Mouse (Mus musculus): ENCODE measurements around the gene Slc48a1. TPM values are rescaled to one million over a fixed set of nuclear protein-coding genes. Genes with fewer than 3 reads are reported as not detected.

Gene Slc48a1
- polyA plus RNA-seq, 1 experiment from 2014 or later = 36.5 TPM

DNA sequence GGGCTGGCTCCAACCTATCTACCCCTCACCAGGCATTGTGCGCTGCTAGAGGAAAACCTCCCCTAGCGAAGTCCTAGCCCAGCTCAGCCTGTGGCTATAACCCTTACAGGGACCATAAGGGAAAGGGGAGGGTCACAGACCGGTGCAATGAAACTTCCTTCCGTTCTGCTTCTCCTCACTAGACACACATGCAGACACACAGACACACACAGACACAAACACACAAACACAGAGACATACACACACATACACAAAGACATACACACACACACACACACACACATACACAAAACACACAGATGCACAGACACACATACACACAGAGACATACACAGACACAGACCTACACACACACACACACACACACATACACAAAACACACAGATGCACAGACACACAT lies 35.7 kb upstream of the Slc48a1 start:
- ATAC-seq (ENCODE audit: insufficient read depth, low FRiP score) = no peak
- H3K36me3 ChIP-seq (ENCODE audit: control insufficient read depth, insufficient read depth, low read length) = no peaks in the 10 kb centered on the region
- no peak overlapping the region for H3K9ac ChIP-seq (ENCODE audit: low read length)
- no peak overlapping the region for H3K4me3 ChIP-seq (replicated peaks; ENCODE audit: low read length)
- H3K4me2 ChIP-seq (ENCODE audit: low read depth, low read length) = no peak overlapping the region
- H3K27me3 ChIP-seq (ENCODE audit: control insufficient read depth, insufficient read depth, low read length) = no peaks in the 10 kb centered on the region
- H3K4me1 ChIP-seq (ENCODE audit: control insufficient read depth, insufficient read depth, low read length) = peaks cover 4% of the 10 kb centered on the region; the same call in 1 of the 2 replicates
- H3K27ac ChIP-seq (ENCODE audit: low read length) = no peak overlapping the region
- no peaks in the 10 kb centered on the region for H3K9me3 ChIP-seq (replicated peaks; ENCODE audit: control insufficient read depth, low read length)
- 66% methylated on average over 4 of the region's 4 CpGs for WGBS

DNA sequence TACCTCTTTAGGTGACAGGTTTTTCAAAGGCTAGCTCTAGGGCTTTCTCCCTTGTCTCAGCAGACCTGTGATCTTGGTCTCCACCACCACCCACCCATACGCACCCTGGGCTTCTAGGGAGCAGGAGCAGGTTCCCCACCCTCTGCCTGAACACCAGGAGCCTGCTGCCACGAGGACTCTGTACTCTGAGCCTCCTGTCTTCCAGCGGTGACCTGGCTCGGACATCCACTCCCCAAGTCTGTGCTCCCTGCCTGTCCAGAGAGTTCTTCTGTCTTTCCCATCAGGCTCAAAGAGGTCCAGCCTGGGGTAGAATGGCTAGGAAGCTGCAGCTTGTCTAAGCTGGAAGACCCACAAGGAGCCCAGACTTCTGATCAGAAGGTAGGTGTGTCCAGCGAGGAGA lies 35.1 kb upstream of the Slc48a1 start:
- Histone ChIP-seq H3K4me3 (replicated peaks; ENCODE audit: low read length) (no peak overlapping the region), H3K4me2 (ENCODE audit: low read depth, low read length) (no peak overlapping the region), H3K27ac (ENCODE audit: low read length) (no peak overlapping the region), H3K36me3 (ENCODE audit: control insufficient read depth, insufficient read depth, low read length) (no peaks in the 10 kb centered on the region), H3K27me3 (ENCODE audit: control insufficient read depth, insufficient read depth, low read length) (no peaks in the 10 kb centered on the region), H3K9me3 (replicated peaks; ENCODE audit: control insufficient read depth, low read length) (no peaks in the 10 kb centered on the region), H3K4me1 (ENCODE audit: control insufficient read depth, insufficient read depth, low read length) (peaks cover 4% of the 10 kb centered on the region; the same call in 1 of the 2 replicates), H3K9ac (ENCODE audit: low read length) (no peak overlapping the region)
- WGBS = 85% methylated on average over 5 of the region's 5 CpGs
- no peak for ATAC-seq (ENCODE audit: insufficient read depth, low FRiP score)

DNA sequence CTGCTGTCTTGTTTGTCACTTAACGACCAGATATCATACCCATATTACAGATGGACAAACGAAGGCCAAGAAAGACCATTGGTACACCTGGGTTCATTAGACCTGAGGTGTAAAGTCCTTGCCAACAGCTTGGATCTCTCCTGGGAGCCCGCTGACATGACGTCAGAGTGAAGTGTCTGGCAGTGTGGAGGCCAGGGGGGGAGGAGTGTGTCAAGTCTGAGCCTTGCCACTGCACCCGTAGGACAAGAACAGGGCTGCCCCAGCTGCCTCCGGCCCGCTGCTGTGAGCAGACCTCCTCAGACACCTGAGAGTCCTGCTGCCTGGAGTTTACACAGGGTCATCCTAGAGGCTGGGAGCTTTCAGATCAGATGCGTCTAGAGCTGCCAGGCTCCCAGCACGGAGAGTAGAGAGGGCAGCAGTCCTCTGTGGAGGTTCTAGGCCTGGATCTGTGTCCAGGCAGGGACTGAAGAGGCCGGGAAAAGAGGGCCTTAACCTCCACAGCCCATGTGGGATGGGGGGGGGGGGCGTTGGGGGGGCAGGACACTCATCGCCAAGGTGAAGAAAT lies 34.3 kb upstream of the Slc48a1 start:
- Histone ChIP-seq H3K4me3 (replicated peaks; ENCODE audit: low read length) (no peak overlapping the region), H3K27ac (ENCODE audit: low read length) (no peak overlapping the region), H3K9me3 (replicated peaks; ENCODE audit: control insufficient read depth, low read length) (no peaks in the 10 kb centered on the region), H3K27me3 (ENCODE audit: control insufficient read depth, insufficient read depth, low read length) (no peaks in the 10 kb centered on the region), H3K4me1 (ENCODE audit: control insufficient read depth, insufficient read depth, low read length) (peaks cover 4% of the 10 kb centered on the region; the same call in 1 of the 2 replicates), H3K4me2 (ENCODE audit: low read depth, low read length) (no peak overlapping the region), H3K9ac (ENCODE audit: low read length) (no peak overlapping the region), H3K36me3 (ENCODE audit: control insufficient read depth, insufficient read depth, low read length) (no peaks in the 10 kb centered on the region)
- WGBS = 62% methylated on average over 12 of the region's 12 CpGs
- ATAC-seq (ENCODE audit: insufficient read depth, low FRiP score) = no peak

DNA sequence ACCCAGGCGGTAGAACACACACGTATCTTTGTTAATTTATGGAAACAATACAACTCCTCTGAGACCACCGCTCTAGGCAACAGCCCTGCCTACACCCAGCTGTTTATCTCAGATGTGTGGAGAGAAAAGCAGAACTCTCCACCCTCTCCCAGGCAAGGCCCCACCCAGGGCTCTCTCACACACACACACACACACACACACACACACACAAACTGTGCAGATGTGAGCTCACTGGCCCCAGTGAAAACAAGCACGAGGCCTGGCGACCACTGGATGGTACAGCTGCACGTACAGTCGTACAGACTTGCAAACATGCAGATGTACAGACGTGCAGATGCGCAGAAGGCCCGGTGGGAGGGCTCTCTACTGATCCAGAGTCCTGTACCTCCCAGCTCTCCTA lies 33.4 kb upstream of the Slc48a1 start:
- Histone ChIP-seq H3K4me3 (replicated peaks; ENCODE audit: low read length) (no peak overlapping the region), H3K4me2 (ENCODE audit: low read depth, low read length) (no peak overlapping the region), H3K9ac (ENCODE audit: low read length) (no peak overlapping the region), H3K27me3 (ENCODE audit: control insufficient read depth, insufficient read depth, low read length) (no peaks in the 10 kb centered on the region), H3K4me1 (ENCODE audit: control insufficient read depth, insufficient read depth, low read length) (peaks cover 4% of the 10 kb centered on the region; the same call in 1 of the 2 replicates), H3K27ac (ENCODE audit: low read length) (0 out of 2 replicates have a peak overlapping the region, but pooled peaks have one; percentile 32), H3K9me3 (replicated peaks; ENCODE audit: control insufficient read depth, low read length) (no peaks in the 10 kb centered on the region), H3K36me3 (ENCODE audit: control insufficient read depth, insufficient read depth, low read length) (no peaks in the 10 kb centered on the region)
- 53% methylated on average over 10 of the region's 10 CpGs for WGBS
- ATAC-seq (ENCODE audit: insufficient read depth, low FRiP score) = peak; percentile 71

DNA sequence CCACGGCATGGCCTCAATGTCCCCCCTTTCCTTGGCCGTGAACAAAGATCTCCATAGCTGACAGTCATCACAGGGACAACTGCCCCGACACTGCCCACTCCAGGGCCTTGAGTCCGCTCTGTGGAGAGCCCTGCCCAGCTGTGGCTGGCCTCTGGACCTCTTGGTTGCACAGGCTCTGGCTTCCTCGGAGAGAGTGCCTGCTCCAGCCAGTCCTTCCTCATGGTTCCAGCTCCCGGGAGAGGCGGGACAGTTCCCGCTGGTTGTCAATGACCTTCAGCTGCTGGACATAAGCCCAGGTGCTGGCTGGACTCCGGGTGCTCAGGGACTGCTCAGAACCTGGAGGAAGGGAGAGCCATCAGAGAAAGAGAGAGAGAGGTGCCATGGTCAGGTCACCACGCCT lies 33.0 kb upstream of the Slc48a1 start:
- Histone ChIP-seq H3K36me3 (ENCODE audit: control insufficient read depth, insufficient read depth, low read length) (no peaks in the 10 kb centered on the region), H3K27ac (ENCODE audit: low read length) (peak overlapping the region; percentile 32; the same call in 1 of the 2 replicates)
- peak; percentile 9 for ATAC-seq (ENCODE audit: insufficient read depth, low FRiP score)

GRCm38 (mm10) chr15:97746278-97746677 lies 32.0 kb upstream of the Slc48a1 start:
- H3K36me3 ChIP-seq (ENCODE audit: control insufficient read depth, insufficient read depth, low read length) = no peaks in the 10 kb centered on the region
- no peak overlapping the region for H3K27ac ChIP-seq (ENCODE audit: low read length)
- H3K4me1 ChIP-seq (ENCODE audit: control insufficient read depth, insufficient read depth, low read length) = peaks cover 12% of the 10 kb centered on the region
- no peak overlapping the region for H3K4me3 ChIP-seq (replicated peaks; ENCODE audit: low read length)
- WGBS = 86% methylated on average over 10 of the region's 10 CpGs
- no peak for ATAC-seq (ENCODE audit: insufficient read depth, low FRiP score)
- no peaks in the 10 kb centered on the region for H3K27me3 ChIP-seq (ENCODE audit: control insufficient read depth, insufficient read depth, low read length)
- no peak overlapping the region for H3K4me2 ChIP-seq (ENCODE audit: low read depth, low read length)
- no peak overlapping the region for H3K9ac ChIP-seq (ENCODE audit: low read length)
- H3K9me3 ChIP-seq (replicated peaks; ENCODE audit: control insufficient read depth, low read length) = no peaks in the 10 kb centered on the region

More for the DNA sequence above, 33.0 kb upstream of the Slc48a1 start:
- H3K9ac ChIP-seq (ENCODE audit: low read length) = no peak overlapping the region
- no peaks in the 10 kb centered on the region for H3K27me3 ChIP-seq (ENCODE audit: control insufficient read depth, insufficient read depth, low read length)
- no peaks in the 10 kb centered on the region for H3K9me3 ChIP-seq (replicated peaks; ENCODE audit: control insufficient read depth, low read length)
- H3K4me1 ChIP-seq (ENCODE audit: control insufficient read depth, insufficient read depth, low read length) = peaks cover 4% of the 10 kb centered on the region; the same call in 1 of the 2 replicates
- H3K4me3 ChIP-seq (replicated peaks; ENCODE audit: low read length) = no peak overlapping the region
- WGBS = 54% methylated on average over 10 of the region's 10 CpGs
- H3K4me2 ChIP-seq (ENCODE audit: low read depth, low read length) = no peak overlapping the region

DNA sequence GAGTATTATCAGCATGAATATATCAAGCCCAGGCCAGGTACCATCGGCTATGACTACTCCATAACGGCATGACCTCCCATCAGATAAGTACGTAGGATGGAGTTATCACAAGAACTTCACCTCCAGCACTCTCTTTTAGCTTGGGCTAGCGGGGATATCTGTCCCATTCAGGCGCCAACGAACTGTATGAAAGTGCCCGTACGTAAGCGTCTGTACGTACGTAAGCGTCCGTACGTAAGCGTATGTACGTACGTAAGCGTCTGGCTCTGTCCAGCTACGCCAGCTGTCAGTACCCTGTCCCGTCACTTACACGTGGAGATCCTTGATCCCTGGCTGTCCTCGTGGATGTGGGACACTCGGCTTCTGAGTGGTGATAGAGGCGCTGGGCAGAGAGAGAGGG lies 31.6 kb upstream of the Slc48a1 start:
- no peak overlapping the region for H3K4me3 ChIP-seq (replicated peaks; ENCODE audit: low read length)
- H3K27me3 ChIP-seq (ENCODE audit: control insufficient read depth, insufficient read depth, low read length) = no peaks in the 10 kb centered on the region
- no peak overlapping the region for H3K4me2 ChIP-seq (ENCODE audit: low read depth, low read length)
- no peak overlapping the region for H3K27ac ChIP-seq (ENCODE audit: low read length)
- no peak overlapping the region for H3K9ac ChIP-seq (ENCODE audit: low read length)
- WGBS = 91% methylated on average over 24 of the region's 24 CpGs
- H3K4me1 ChIP-seq (ENCODE audit: control insufficient read depth, insufficient read depth, low read length) = peaks cover 12% of the 10 kb centered on the region
- no peak for ATAC-seq (ENCODE audit: insufficient read depth, low FRiP score)
- no peaks in the 10 kb centered on the region for H3K36me3 ChIP-seq (ENCODE audit: control insufficient read depth, insufficient read depth, low read length)
- H3K9me3 ChIP-seq (replicated peaks; ENCODE audit: control insufficient read depth, low read length) = no peaks in the 10 kb centered on the region

DNA sequence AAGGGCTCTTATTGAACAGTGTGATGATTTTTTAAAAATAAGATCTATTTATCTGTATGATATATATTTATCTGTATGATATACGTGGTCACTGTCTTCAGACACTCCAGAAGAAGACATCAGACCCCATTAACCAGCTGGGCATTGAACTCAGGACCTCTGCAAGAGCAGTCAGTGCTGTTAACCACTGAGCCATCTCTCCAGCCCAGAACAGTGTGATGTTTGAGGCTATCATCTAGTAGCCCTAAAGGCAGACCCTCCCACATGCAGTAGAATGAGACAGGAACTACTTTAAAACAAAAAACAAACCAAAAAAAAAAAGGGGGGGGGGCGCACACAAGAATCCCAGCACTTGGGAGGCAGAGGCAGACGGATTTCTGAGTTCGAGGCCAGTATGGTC lies 30.8 kb upstream of the Slc48a1 start:
- WGBS = 85% methylated on average over 4 of the region's 4 CpGs
- Histone ChIP-seq H3K27me3 (ENCODE audit: control insufficient read depth, insufficient read depth, low read length) (no peaks in the 10 kb centered on the region), H3K36me3 (ENCODE audit: control insufficient read depth, insufficient read depth, low read length) (no peaks in the 10 kb centered on the region), H3K4me3 (replicated peaks; ENCODE audit: low read length) (no peak overlapping the region), H3K9me3 (replicated peaks; ENCODE audit: control insufficient read depth, low read length) (no peaks in the 10 kb centered on the region), H3K9ac (ENCODE audit: low read length) (no peak overlapping the region), H3K27ac (ENCODE audit: low read length) (no peak overlapping the region), H3K4me2 (ENCODE audit: low read depth, low read length) (no peak overlapping the region), H3K4me1 (ENCODE audit: control insufficient read depth, insufficient read depth, low read length) (peaks cover 12% of the 10 kb centered on the region)
- no peak for ATAC-seq (ENCODE audit: insufficient read depth, low FRiP score)

GRCm38 (mm10) chr15:97748309-97748708 lies 30.0 kb upstream of the Slc48a1 start:
- Histone ChIP-seq H3K27me3 (ENCODE audit: control insufficient read depth, insufficient read depth, low read length) (no peaks in the 10 kb centered on the region), H3K4me3 (replicated peaks; ENCODE audit: low read length) (no peak overlapping the region), H3K4me1 (ENCODE audit: control insufficient read depth, insufficient read depth, low read length) (peaks cover 12% of the 10 kb centered on the region), H3K36me3 (ENCODE audit: control insufficient read depth, insufficient read depth, low read length) (no peaks in the 10 kb centered on the region), H3K9me3 (replicated peaks; ENCODE audit: control insufficient read depth, low read length) (no peaks in the 10 kb centered on the region), H3K27ac (ENCODE audit: low read length) (no peak overlapping the region), H3K4me2 (ENCODE audit: low read depth, low read length) (no peak overlapping the region), H3K9ac (ENCODE audit: low read length) (no peak overlapping the region)
- no peak for ATAC-seq (ENCODE audit: insufficient read depth, low FRiP score)
- 56% methylated on average over 10 of the region's 10 CpGs for WGBS

All from stomach, embryonic 16.5 days (tissue).